Mouse (Mus musculus) T-helper 2 cell (primary cell): ENCODE data around the gene Cyp4x1.

Experiments
- in situ Hi-C: fragments of 300-600 bp; cut with MboI, MseI; formaldehyde crosslinking; loops from one replicate; pipeline ENCODE4 v1.15.1; 2025; ENCODE audit warnings: high pct_unique_total_duplicates

Gene Cyp4x1

GRCm38 (mm10) chr4:115057674-115058316, 76.3 kb downstream of the Cyp4x1 start:
- in situ Hi-C loops: no loop called here

- in situ Hi-C loops: no loop called here
Measured at GRCm38 (mm10) chr4:115056921-115057673, 77.0 kb downstream of the Cyp4x1 start.

GRCm38 (mm10) chr4:115056371-115056920, 77.6 kb downstream of the Cyp4x1 start, which contains the start of gene Tal1:
Gene Tal1 (plus strand): TSS chr4:115056426.
- in situ Hi-C loops: no loop called here
